Mouse (Mus musculus) lung, adult 2 months (tissue): ENCODE results near the gene Pik3r2. TPM values are rescaled to one million over a fixed set of nuclear protein-coding genes. Genes with fewer than 3 reads are reported as not detected.

Experiments
- DNase-seq: peaks from one replicate; pipeline ENCODE4 v3.0.0; 2022
- H3K4me1 ChIP-seq: fragments of 200-500 bp; 2 replicates; pipeline ENCODE4 v1.6.1; 2011; ENCODE audit warnings: low read length; ENCODE audit not compliant: control insufficient read depth, insufficient read depth
- H3K4me3 ChIP-seq: fragments of 200-500 bp; replicated peaks from 2 replicates; pipeline ENCODE3; 2011; ENCODE audit warnings: low read depth, mild to moderate bottlenecking, control low read depth, low read length; ENCODE audit errors: extremely low read depth
- CTCF ChIP-seq: fragments of 200-500 bp; IDR thresholded peaks from 2 replicates; pipeline ENCODE4 v1.5.1; 2011; ENCODE audit warnings: mild to moderate bottlenecking, low read length, control low read depth; ENCODE audit not compliant: insufficient read depth
- POLR2A ChIP-seq: fragments of 200-500 bp; IDR thresholded peaks from 2 replicates; pipeline ENCODE4 v1.6.1; 2011; ENCODE audit warnings: low read depth, mild to moderate bottlenecking, control low read depth, low read length, borderline replicate concordance; ENCODE audit errors: extremely low read depth
- WGBS: fragments of 180-500 bp; shearing (Covaris S2); methylation state at CpG from one replicate; pipeline ENCODE4 v1.1.7; 2018; 5-methylcytosine and 5-hydroxymethylcytosine counted together
- polyA plus RNA-seq: library from polyadenylated mRNA; depleted of rRNA; stranded (reverse); fragments of >200 nt; gene quantifications from 2 replicates; pipeline ENCODE4 v1.2.3, GENCODE M21; 2012; rRNA removed

Pik3r2 gene
- polyA plus RNA-seq, 1 experiment: 112 TPM

DNA sequence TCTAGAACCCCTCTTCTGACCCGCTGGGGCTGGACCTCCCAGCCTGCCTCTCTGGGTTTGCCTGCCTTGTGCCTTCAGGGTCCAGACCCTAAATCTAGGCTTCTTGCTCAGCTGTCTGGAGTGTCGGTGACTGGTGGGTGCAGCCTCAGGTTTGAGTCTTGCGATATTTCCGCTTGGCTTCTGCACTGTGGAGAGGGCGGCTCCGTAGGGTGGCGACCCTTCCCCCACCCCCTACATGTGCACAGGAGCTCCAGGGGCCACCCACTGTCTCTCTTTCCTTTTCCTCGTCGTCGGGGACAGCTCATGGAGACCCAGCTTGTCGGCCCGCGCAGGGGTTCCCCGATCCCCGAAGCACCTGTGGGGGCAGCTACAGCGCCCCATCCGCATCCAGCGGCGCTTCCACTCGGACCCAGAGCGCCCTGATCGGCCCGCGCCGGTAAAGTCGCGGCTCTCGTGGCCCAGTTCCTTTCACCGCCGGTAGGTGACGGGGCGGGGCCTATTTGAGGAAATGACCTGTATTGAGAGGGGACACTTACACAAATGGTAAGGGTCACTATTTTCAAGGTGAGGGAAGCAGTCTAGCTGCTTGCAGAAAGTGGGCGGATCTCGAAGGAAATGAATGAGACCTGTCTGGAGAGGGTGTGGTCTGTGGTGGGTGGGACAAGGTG lies 46.6 kb downstream of the Pik3r2 start:
- DNase-seq: peak; percentile 36
- WGBS: 4% methylated on average over 34 of the region's 34 CpGs
- TF ChIP-seq CTCF (no peak), POLR2A (no peak)
- peaks cover 3% of the 10 kb centered on the region; the same call in 1 of the 2 replicates for H3K4me1 ChIP-seq
- H3K4me3 ChIP-seq: no peak overlapping the region

DNA sequence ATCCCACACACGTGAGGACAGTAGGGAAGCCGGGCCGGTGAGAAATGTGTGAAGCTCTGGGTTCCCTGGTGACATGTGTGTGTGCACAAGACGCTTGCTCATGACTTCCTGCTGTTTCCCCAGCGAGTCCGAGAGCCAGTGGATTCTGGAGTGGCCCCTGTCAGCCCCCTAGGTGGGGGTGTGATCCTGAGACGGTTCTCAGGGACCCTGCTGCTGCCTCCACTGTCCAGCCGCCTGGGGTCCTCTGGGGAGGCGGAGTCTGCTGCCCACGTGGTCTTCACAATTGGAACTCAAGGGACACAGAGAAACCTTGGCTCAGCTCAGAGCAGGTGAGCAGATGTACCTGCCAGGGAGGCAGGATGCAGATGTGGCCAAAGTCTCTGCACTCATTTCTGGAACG lies 49.8 kb downstream of the Pik3r2 start:
- Histone ChIP-seq H3K4me3 (no peak overlapping the region), H3K4me1 (peaks cover 3% of the 10 kb centered on the region; the same call in 1 of the 2 replicates)
- TF ChIP-seq CTCF (no peak), POLR2A (no peak)
- WGBS: 43% methylated on average over 11 of the region's 11 CpGs
- no peak for DNase-seq

DNA sequence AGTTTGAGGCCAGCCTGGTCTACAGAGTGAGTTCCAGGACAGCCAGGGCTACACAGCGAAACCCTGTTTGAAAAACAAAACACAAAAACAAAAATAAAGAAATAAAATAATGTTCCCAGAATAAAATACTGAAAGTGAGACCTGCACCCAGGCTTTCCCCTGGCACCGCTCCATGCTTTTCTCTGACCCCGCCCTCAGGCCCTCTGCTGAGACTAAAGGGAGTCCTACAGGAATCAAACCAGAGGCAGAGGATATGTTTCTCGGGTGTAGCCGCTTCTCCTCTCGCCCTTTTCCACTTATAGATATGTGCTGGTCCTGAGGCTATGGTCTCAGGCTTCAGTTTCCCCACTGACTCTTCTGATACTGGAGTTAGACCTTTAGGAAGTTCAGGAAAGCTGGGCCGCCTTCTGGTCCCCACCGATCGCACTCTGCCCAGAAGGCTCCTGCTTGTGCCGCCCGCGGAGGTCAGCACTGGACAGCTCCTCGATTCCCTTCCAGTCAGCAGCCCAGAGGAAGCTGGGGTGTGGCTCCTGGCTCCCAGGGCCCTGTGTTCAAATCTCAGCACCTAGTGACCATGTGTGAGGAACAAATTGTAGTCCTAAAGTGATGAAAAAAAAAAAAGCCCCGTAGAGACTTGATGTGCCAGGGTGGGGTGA lies 50.6 kb downstream of the Pik3r2 start:
- peak; percentile 42 for DNase-seq
- Histone ChIP-seq H3K4me3 (no peak overlapping the region), H3K4me1 (peaks cover 3% of the 10 kb centered on the region; the same call in 1 of the 2 replicates)
- TF ChIP-seq CTCF (no peak), POLR2A (no peak)
- WGBS: 24% methylated on average over 14 of the region's 14 CpGs

DNA sequence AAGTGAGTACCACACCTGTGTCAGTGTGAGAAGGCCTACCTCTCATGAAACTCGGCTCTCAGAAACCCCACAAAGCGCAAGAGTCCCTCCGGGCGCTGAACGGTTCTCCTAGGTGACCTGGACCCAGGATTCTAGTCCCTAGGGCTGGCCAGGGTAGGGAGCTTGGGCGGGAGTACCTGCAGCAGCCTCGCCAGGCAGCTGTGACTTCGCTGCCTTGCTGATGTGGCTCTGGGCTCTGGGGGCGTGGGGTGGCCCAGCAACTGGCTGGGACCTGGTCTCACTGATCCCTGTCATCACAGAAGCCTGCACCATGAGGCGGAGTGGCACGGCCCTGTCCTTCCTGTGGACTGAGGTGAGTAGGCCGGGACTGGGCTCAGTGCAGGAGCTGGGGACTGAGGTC lies 52.3 kb downstream of the Pik3r2 start:
- DNase-seq: no peak
- H3K4me3 ChIP-seq: no peak overlapping the region

DNA sequence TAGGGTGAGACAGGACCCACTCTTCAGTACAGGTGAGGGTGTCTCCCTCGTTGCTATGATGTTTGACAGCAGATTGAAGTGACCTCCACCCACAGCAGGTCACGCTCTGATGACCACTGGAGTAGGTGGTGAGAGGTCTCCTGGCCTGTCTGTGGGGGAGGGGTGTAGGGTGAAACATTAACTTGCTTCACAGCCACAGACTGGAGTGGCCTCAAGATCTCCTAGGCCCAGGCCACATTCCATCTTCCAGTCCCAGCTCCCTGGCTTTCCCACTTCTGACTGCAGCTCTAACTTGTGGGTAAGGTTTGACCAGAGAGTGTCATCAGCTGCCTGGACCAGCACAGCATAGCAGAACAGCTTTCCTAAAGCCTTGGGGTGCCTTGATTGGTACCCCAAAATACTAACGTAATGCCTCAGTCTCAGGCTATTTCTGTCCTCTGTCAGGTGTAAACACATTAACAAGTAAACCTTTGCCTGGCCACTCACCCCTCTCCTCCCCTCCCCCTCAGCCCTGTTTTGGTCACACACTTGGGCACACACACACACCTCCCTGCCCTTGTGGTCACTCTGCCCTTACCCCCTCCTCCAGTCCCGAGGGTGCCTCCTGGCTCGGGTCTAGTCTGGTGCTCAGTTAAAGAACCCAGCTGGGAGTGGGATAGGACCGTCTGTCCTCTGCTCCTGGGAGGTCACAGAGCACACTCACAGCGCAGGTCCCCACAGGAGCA lies 52.9 kb downstream of the Pik3r2 start, which contains the start of gene Pde4c:
Pde4c (plus strand) TSS at position 235 of the 725 bp plus-strand sequence.
- peak; percentile 57 for DNase-seq
- Histone ChIP-seq H3K4me3 (peak within 1 kb of the TSS; percentile 36), H3K4me1 (no peaks in the 10 kb centered on the region)
- WGBS: 53% methylated on average over 7 of the region's 7 CpGs
- no peak for TF ChIP-seq POLR2A
- no peak for TF ChIP-seq CTCF

More for the DNA sequence above, 52.3 kb downstream of the Pik3r2 start:
- 74% methylated on average over 12 of the region's 12 CpGs for WGBS
- no peak for TF ChIP-seq CTCF
- no peak for TF ChIP-seq POLR2A
- no peaks in the 10 kb centered on the region for H3K4me1 ChIP-seq

DNA sequence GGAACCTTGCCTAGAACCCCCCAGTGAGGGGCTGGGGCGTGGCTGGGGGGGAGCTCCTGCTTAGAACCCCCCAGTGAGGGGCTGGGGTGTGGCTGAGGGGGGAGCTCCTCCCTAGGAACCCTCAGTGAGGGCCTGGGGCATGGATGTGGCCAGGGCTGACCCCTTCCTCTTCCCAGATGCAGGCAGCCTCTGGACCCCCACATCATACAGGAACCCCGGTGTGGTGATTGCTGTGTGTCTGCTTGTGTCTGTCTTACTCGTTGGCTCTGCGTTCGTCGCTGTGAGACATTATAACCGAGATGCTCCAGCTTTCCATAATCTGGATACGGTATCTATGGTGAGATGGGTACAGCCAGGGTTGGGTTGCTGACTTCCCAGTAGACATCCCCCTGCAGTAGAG lies 54.9 kb downstream of the Pik3r2 start:
- H3K4me3 ChIP-seq: no peak overlapping the region
- no peak for TF ChIP-seq POLR2A
- no peak for DNase-seq
- WGBS: 88% methylated on average over 8 of the region's 8 CpGs
- no peaks in the 10 kb centered on the region for H3K4me1 ChIP-seq

DNA sequence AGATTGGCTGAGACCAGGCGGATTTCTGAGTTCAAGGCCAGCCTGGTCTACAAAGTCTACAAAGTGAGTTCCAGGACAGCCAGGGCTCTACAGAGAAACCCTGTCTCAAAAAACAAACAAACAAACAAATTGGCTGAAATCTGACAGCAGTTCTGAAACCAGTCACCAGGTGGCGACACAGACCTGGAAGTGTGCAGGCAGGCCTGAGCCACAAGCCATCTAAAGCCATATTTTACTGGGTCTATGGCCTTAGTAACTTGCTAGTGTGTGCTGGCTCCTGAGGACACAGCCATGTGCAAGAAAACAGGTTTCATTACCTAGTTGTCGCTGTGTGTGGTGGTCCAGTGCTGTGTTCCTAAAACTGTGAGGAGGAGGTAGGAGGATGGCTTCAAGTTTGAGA lies 55.8 kb downstream of the Pik3r2 start:
- WGBS: 3% methylated on average over 3 of the region's 3 CpGs
- Histone ChIP-seq H3K4me3 (no peak overlapping the region), H3K4me1 (no peaks in the 10 kb centered on the region)
- TF ChIP-seq CTCF: peak; percentile 97
- no peak for TF ChIP-seq POLR2A
- peak; percentile 84 for DNase-seq

DNA sequence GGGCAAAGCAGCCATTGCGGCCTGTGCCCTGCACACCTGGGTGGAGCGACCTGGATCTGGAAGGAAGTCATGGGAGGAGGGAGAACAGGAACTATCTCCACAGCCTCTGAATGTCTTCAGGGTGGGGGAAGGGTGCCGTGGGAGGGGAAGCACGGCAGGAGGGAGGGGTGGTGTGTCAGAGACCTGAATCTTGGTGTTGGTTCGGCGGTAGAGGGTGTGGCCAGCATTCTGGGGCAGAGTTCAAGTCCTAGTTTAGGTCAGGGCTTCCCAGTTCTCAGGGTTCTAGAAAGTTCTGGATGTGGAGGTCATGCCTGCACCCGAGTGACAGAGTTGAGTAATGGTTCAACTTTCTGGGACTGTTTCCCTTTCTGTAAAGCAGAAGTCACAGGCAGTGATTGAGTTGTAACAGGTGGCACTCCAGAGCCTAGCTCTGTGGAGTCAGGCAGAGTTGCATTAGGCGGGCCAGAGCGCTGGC lies 56.7 kb downstream of the Pik3r2 start:
- H3K4me1 ChIP-seq: no peaks in the 10 kb centered on the region
- DNase-seq: no peak
- WGBS: 44% methylated on average over 9 of the region's 9 CpGs
- TF ChIP-seq CTCF (no peak), POLR2A (no peak)
- no peak overlapping the region for H3K4me3 ChIP-seq

DNA sequence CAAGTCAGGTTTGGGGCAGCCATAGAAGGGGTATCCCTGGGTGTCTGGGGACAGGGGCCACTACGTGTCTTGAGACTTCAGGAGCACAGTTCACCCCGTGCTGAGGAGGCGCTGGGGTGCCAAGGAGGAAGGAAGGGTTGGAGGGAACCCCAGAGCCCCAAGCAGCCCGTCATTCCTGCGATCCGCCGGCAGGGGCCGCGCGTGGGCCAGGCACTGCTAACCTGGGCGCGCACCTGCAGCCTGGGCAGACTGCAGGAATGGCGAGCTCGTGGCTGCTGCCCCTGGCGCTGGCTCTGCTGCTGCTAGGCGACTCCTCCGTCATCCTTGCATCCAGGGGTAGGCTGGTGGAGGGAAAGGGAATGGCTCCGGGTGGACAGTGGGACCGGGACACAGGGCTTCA lies 58.2 kb downstream of the Pik3r2 start, which contains the start of gene Gm3336:
Gm3336 (plus strand) TSS at position 247 of the 400 bp plus-strand sequence.
- Histone ChIP-seq H3K4me3 (no peak within 1 kb of the TSS), H3K4me1 (no peaks in the 10 kb centered on the region)
- peak; percentile 74 for DNase-seq
- WGBS: 3% methylated on average over 19 of the region's 19 CpGs
- TF ChIP-seq POLR2A (no peak), CTCF (peak; percentile 68)

Other genes starting within 250 kb of the Pik3r2 start
- gene Fkbp8, start 249.0 kb downstream of the Pik3r2 start, polyA plus RNA-seq: 361 and 369 TPM in 2 replicates
- gene Kxd1, start 248.8 kb downstream of the Pik3r2 start, polyA plus RNA-seq: 48.7 and 54.6 TPM in 2 replicates
- gene Ell, start 237.3 kb downstream of the Pik3r2 start, polyA plus RNA-seq: 29.6 and 32.9 TPM in 2 replicates
- 102 and 112 TPM in 2 replicates for gene Isyna1, start 182.3 kb downstream of the Pik3r2 start, polyA plus RNA-seq
- 228 and 351 TPM in 2 replicates for gene Ssbp4, start 167.8 kb downstream of the Pik3r2 start, polyA plus RNA-seq
- 10.4 and 10.5 TPM in 2 replicates for gene Lrrc25, start 160.6 kb downstream of the Pik3r2 start, polyA plus RNA-seq
- gene Gdf15, start 144.3 kb downstream of the Pik3r2 start, polyA plus RNA-seq: 5.4 and 6.6 TPM in 2 replicates
- gene Pgpep1, start 116.3 kb downstream of the Pik3r2 start, polyA plus RNA-seq: 32.2 and 33.7 TPM in 2 replicates
- gene Lsm4, start 103.5 kb downstream of the Pik3r2 start, polyA plus RNA-seq: 75.2 and 76.3 TPM in 2 replicates
- gene Jund, start 77.8 kb downstream of the Pik3r2 start, polyA plus RNA-seq: 378 and 717 TPM in 2 replicates
- 0.03 TPM in 1 of 2 replicates, not detected in the other for gene Iqcn, start 73.3 kb downstream of the Pik3r2 start, polyA plus RNA-seq
- 0.43 and 1.2 TPM in 2 replicates for gene Gm3336, start 58.2 kb downstream of the Pik3r2 start, polyA plus RNA-seq
- gene Pde4c, start 53.0 kb downstream of the Pik3r2 start, polyA plus RNA-seq: 4.1 and 5.5 TPM in 2 replicates
- gene Rab3a, start 22.0 kb downstream of the Pik3r2 start, polyA plus RNA-seq: 46.4 and 53.4 TPM in 2 replicates
- 61.6 and 80.0 TPM in 2 replicates for gene Mpv17l2, start 15.8 kb downstream of the Pik3r2 start, polyA plus RNA-seq
- 84.2 and 87.0 TPM in 2 replicates for gene Mast3, start 28.3 kb upstream of the Pik3r2 start, polyA plus RNA-seq
- 0.86 and 1.5 TPM in 2 replicates for gene Il12rb1, start 31.7 kb upstream of the Pik3r2 start, polyA plus RNA-seq
- 50.3 and 78.3 TPM in 2 replicates for gene Arrdc2, start 63.0 kb upstream of the Pik3r2 start, polyA plus RNA-seq
- gene Kcnn1, start 86.5 kb upstream of the Pik3r2 start, polyA plus RNA-seq: 3.4 and 5.0 TPM in 2 replicates
- gene Ccdc124, start 97.2 kb upstream of the Pik3r2 start, polyA plus RNA-seq: 43.8 and 48.0 TPM in 2 replicates
- gene Slc5a5, start 116.0 kb upstream of the Pik3r2 start, polyA plus RNA-seq: 0.71 and 1.3 TPM in 2 replicates
- 3,384 and 4,193 TPM in 2 replicates for gene Rpl18a, start 120.7 kb upstream of the Pik3r2 start, polyA plus RNA-seq
- gene Map1s, start 129.2 kb upstream of the Pik3r2 start, polyA plus RNA-seq: 58.4 and 68.0 TPM in 2 replicates